Mouse (Mus musculus): ENCODE measurements at regions not wholly inside any gene's neighbourhood (a gene's known extent, or its start where the extent isn't known, plus 50 kb on each side); places are given as distances from the start of the nearest gene placed in this dataset.
A peak's percentile ranks its signal among the peaks of the same experiment; 100 is the strongest.

DNA sequence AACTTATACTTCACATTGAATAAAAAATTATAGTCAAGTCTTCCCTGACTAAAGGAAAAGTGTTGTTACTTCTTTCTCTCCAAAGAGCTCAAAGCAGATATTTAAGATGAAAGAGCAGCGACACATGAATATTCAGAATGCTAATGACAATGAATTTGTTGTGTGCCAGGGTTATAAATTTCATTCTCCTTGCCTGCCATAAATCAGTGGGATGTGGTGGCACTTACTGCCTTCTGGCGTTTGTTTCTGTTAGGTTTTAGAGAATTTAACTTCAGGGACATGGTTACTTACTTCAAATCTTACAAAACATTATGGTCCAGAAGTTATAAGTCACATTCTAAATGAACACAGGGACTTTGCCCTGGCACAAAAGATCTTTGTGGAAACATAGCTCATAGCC is 380.4 kb downstream of the Samd5 start:
- WGBS = 71% methylated on average over 2 of the region's 2 CpGs
- no peak overlapping the region for H3K4me3 ChIP-seq (ENCODE audit: low read depth, low read length)
- H3K36me3 ChIP-seq (ENCODE audit: control insufficient read depth, insufficient read depth) = no peaks in the 10 kb centered on the region

GRCm38 (mm10) chr10:9291456-9292146 is 383.4 kb downstream of the Samd5 start:
- Histone ChIP-seq H3K27me3 (replicated peaks; ENCODE audit: control insufficient read depth, insufficient read depth, low read length) (no peaks in the 10 kb centered on the region), H3K4me2 (replicated peaks; ENCODE audit: low read depth) (no peak overlapping the region), H3K27ac (ENCODE audit: low read depth, low read length) (no peak overlapping the region), H3K4me3 (ENCODE audit: low read depth, low read length) (no peak overlapping the region), H3K36me3 (ENCODE audit: control insufficient read depth, insufficient read depth) (no peaks in the 10 kb centered on the region), H3K9ac (ENCODE audit: low read depth, low read length) (no peak overlapping the region), H3K9me3 (ENCODE audit: control insufficient read depth) (no peaks in the 10 kb centered on the region), H3K4me1 (replicated peaks; ENCODE audit: control insufficient read depth, insufficient read depth, low read length) (no peaks in the 10 kb centered on the region)
- 45% methylated on average over 6 of the region's 6 CpGs for WGBS
- TF ChIP-seq CTCF (IDR thresholded peaks at IDR 0.05; ENCODE audit: low read depth) = no peak
- ATAC-seq = no peak

More for the DNA sequence above, 380.4 kb downstream of the Samd5 start:
- Histone ChIP-seq H3K4me2 (replicated peaks; ENCODE audit: low read depth) (no peak overlapping the region), H3K27ac (ENCODE audit: low read depth, low read length) (no peak overlapping the region), H3K27me3 (replicated peaks; ENCODE audit: control insufficient read depth, insufficient read depth, low read length) (no peaks in the 10 kb centered on the region), H3K4me1 (replicated peaks; ENCODE audit: control insufficient read depth, insufficient read depth, low read length) (no peaks in the 10 kb centered on the region), H3K9ac (ENCODE audit: low read depth, low read length) (no peak overlapping the region), H3K9me3 (ENCODE audit: control insufficient read depth) (no peaks in the 10 kb centered on the region)
- ATAC-seq = no peak
- no peak for TF ChIP-seq CTCF (IDR thresholded peaks at IDR 0.05; ENCODE audit: low read depth)

DNA sequence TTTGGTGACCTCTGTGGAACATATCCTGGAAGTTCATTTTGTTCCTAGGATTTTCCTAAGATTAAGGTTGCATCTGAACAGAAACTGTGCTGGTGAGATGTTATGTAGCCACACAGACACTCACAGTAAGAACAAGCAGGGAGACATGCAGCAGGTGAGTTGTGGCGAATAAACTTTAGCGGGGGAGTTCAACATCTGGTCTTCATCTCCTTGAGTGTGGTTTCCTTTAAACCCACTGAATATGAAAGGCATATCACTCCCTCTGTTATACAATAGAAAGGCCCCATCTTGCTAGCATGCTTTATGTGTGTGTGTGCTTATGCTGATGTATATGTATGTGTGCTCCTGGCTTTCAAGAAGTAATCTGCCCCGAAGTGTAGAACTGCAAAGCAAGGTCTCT is 387.1 kb upstream of the Sash1 start:
- ATAC-seq = no peak
- H3K27ac ChIP-seq (ENCODE audit: low read depth, low read length) = no peak overlapping the region
- H3K27me3 ChIP-seq (replicated peaks; ENCODE audit: control insufficient read depth, insufficient read depth, low read length) = no peaks in the 10 kb centered on the region
- 76% methylated on average over 3 of the region's 3 CpGs for WGBS
- no peak overlapping the region for H3K4me3 ChIP-seq (ENCODE audit: low read depth, low read length)
- no peaks in the 10 kb centered on the region; the same call in 1 of the 2 replicates for H3K4me1 ChIP-seq (replicated peaks; ENCODE audit: control insufficient read depth, insufficient read depth, low read length)
- H3K9ac ChIP-seq (ENCODE audit: low read depth, low read length) = no peak overlapping the region
- H3K36me3 ChIP-seq (ENCODE audit: control insufficient read depth, insufficient read depth) = no peaks in the 10 kb centered on the region
- no peaks in the 10 kb centered on the region for H3K9me3 ChIP-seq (ENCODE audit: control insufficient read depth)
- TF ChIP-seq CTCF (IDR thresholded peaks at IDR 0.05; ENCODE audit: low read depth) = no peak
- no peak overlapping the region for H3K4me2 ChIP-seq (replicated peaks; ENCODE audit: low read depth)

- H3K4me1 ChIP-seq (replicated peaks; ENCODE audit: control insufficient read depth, insufficient read depth, low read length) = no peaks in the 10 kb centered on the region; the same call in 1 of the 2 replicates
- no peaks in the 10 kb centered on the region for H3K36me3 ChIP-seq (ENCODE audit: control insufficient read depth, insufficient read depth)
- TF ChIP-seq CTCF (IDR thresholded peaks at IDR 0.05; ENCODE audit: low read depth) = no peak
- no peak overlapping the region for H3K4me2 ChIP-seq (replicated peaks; ENCODE audit: low read depth)
- H3K9me3 ChIP-seq (ENCODE audit: control insufficient read depth) = no peaks in the 10 kb centered on the region
- no peak overlapping the region for H3K9ac ChIP-seq (ENCODE audit: low read depth, low read length)
- no peak for ATAC-seq
- H3K27me3 ChIP-seq (replicated peaks; ENCODE audit: control insufficient read depth, insufficient read depth, low read length) = no peaks in the 10 kb centered on the region
- 57% methylated on average over 5 of the region's 5 CpGs for WGBS
- no peak overlapping the region for H3K27ac ChIP-seq (ENCODE audit: low read depth, low read length)
- no peak overlapping the region for H3K4me3 ChIP-seq (ENCODE audit: low read depth, low read length)
These were observed 386.4 kb upstream of the Sash1 start for GRCm38 (mm10) chr10:9272243-9272642.

- TF ChIP-seq CTCF (IDR thresholded peaks at IDR 0.05; ENCODE audit: low read depth) = no peak
- Histone ChIP-seq H3K9ac (ENCODE audit: low read depth, low read length) (no peak overlapping the region), H3K27ac (ENCODE audit: low read depth, low read length) (no peak overlapping the region), H3K9me3 (ENCODE audit: control insufficient read depth) (no peaks in the 10 kb centered on the region), H3K4me1 (replicated peaks; ENCODE audit: control insufficient read depth, insufficient read depth, low read length) (peaks cover 3% of the 10 kb centered on the region; the same call in 1 of the 2 replicates), H3K36me3 (ENCODE audit: control insufficient read depth, insufficient read depth) (no peaks in the 10 kb centered on the region), H3K27me3 (replicated peaks; ENCODE audit: control insufficient read depth, insufficient read depth, low read length) (no peaks in the 10 kb centered on the region), H3K4me2 (replicated peaks; ENCODE audit: low read depth) (no peak overlapping the region), H3K4me3 (ENCODE audit: low read depth, low read length) (no peak overlapping the region)
- ATAC-seq = peak; percentile 85
- WGBS = 57% methylated on average over 2 of the region's 2 CpGs
These were observed 379.7 kb upstream of the Sash1 start for GRCm38 (mm10) chr10:9265528-9265927.

DNA sequence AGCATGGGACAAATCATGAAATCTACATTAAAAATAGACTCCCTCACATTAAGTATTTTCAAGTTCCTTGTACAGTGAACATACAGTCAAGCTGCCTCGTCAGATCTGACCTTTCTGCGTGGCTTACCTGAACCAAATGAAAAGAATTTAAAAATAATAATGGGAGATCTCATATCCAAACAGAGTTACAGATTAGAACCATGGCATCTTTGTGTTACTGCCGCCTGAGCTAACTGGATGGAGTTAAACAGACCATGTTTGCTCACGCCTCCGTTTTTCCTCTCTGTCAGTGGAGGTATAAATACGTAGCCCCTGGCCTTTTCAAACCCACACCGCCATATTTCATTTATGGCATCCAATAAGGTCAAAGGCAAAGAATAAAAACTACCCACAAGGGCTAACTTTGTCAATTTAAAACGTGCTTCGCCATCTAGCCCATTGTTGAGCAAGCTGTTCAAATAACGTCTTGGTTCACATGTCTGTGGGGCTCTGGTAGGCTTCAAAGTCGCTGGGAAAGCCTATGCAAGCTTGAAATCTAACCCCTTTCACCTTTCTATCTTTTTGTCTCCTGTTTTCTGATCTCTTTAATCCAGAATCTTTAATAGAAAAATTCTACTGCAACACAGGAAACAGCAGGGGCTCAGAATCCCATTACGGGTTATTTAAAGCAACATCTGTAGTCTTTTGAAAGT is 378.6 kb upstream of the Sash1 start:
- ATAC-seq = no peak
- Histone ChIP-seq H3K9ac (ENCODE audit: low read depth, low read length) (no peak overlapping the region), H3K4me2 (replicated peaks; ENCODE audit: low read depth) (no peak overlapping the region), H3K9me3 (ENCODE audit: control insufficient read depth) (no peaks in the 10 kb centered on the region), H3K4me1 (replicated peaks; ENCODE audit: control insufficient read depth, insufficient read depth, low read length) (peaks cover 3% of the 10 kb centered on the region; the same call in 1 of the 2 replicates), H3K4me3 (ENCODE audit: low read depth, low read length) (no peak overlapping the region), H3K27me3 (replicated peaks; ENCODE audit: control insufficient read depth, insufficient read depth, low read length) (no peaks in the 10 kb centered on the region), H3K36me3 (ENCODE audit: control insufficient read depth, insufficient read depth) (no peaks in the 10 kb centered on the region), H3K27ac (ENCODE audit: low read depth, low read length) (no peak overlapping the region)
- TF ChIP-seq CTCF (IDR thresholded peaks at IDR 0.05; ENCODE audit: low read depth) = no peak
- 65% methylated on average over 12 of the region's 12 CpGs for WGBS
